Mouse (Mus musculus) thymus, postnatal 25 days (tissue): ENCODE data around the gene Soga1.

ENCODE experiments used
- DNase-seq: peaks from one replicate; pipeline ENCODE4 v3.0.0; 2022

The Soga1 gene

GRCm38 (mm10) chr2:157078793-157079700 is at the start of gene Soga1:
TSS of gene Soga1 (minus strand) at chr2:157079254.
- peak; percentile 67 for DNase-seq

GRCm38 (mm10) chr2:157128072-157128471 is 49.0 kb upstream of the Soga1 start:
- DNase-seq = no peak

DNA sequence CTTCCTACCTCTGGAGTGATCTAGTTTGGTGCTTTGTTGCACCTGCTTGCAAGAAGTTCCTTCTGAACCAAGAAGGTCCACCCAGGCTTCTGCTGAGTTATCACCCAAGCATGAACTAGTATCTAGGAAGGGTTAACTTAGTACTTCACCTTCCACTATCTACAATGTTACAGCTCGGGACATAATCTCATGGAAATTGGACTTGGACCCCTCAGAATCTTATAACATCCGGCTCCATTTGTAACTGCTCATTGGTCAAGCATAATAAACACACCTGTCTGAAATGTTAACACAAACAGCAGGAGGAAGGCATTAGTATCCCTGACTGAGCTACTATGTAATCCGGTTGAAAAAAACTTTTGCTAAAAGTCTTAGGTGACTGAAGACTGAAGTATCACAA is 48.3 kb upstream of the Soga1 start:
- no peak for DNase-seq

DNA sequence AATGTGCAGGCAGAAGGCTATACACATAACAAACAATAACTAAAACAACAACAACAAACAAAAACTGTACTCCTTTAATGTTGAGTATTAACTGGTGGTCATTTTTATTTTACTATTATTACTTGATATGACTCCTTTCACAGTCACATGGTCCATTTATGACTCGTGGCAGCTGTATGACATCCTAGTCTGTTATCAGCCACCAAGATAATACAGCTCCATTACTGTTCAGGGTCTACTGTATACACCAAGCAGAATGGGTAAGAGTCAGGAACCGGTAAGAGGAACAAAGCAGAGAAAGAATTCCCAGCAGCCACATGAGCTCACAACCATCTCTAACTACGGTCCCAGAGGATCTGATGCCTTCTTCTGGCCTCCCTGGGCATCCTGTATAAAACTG is 46.2 kb upstream of the Soga1 start:
- DNase-seq = no peak

- peak; percentile 52 for DNase-seq
Measured at GRCm38 (mm10) chr2:157121766-157122165, 42.7 kb upstream of the Soga1 start.

DNA sequence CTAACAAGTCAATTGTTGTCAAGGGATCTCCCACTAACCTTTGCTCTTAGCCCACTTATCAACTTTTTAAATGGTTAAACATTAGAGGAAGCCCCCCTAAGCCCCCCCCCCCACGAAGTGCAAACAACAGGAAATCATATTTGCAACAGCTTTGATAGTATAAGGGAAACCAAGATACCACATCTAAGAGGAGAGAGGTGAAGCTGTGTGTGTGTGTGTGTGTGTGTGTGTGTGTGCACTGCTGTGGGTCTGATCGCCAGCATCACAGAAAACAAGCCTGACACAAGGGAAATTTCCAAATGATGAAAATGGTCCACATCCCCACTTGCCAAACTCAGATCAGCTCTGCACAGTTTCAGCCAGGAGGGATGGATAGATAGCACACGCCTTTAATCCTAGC is 40.0 kb upstream of the Soga1 start:
- DNase-seq = peak; percentile 36

- DNase-seq = no peak
Measured at GRCm38 (mm10) chr2:157118556-157118955, 39.5 kb upstream of the Soga1 start.

GRCm38 (mm10) chr2:157116964-157117363 is 37.9 kb upstream of the Soga1 start:
- no peak for DNase-seq

DNA sequence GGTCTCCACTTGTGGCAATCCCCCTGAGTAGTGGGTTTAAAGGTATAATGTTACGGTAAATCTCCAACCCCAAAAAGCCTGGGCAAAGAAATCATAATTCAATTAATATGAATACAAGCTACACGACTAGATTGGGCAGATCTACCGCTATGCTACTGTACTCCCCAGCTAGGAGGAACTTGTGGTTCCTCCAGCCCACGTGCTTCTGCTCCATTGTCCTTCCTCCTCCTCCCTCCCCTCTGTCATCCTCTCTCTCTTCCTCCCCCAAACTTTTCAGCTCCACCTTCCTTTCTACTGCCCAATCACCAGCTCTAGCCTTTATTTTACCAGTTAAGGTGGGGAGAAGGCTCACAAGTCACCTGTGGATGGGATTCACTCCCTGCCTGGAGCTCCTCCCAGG is 29.2 kb upstream of the Soga1 start:
- DNase-seq = no peak

DNA sequence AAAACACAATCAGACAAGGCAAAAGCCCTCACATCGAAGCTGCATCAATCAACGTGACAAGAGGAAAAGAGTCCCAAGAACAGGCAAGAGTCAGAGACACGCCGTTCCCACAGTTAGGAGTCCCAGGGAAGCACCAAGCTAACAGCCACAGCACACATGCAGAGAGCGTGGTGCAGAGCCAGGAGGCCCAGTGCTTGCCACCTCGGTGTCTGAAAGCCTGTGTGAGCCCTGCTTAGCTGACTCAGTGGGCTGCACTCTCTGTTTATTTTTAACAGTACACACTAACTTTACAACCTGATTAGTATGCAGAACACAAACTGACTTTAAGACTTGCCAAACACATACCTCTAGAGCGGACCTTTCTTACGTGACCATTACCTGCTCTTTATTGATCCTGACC is 25.4 kb upstream of the Soga1 start:
- no peak for DNase-seq

GRCm38 (mm10) chr2:157102256-157102655 is 23.2 kb upstream of the Soga1 start:
- DNase-seq = no peak

DNA sequence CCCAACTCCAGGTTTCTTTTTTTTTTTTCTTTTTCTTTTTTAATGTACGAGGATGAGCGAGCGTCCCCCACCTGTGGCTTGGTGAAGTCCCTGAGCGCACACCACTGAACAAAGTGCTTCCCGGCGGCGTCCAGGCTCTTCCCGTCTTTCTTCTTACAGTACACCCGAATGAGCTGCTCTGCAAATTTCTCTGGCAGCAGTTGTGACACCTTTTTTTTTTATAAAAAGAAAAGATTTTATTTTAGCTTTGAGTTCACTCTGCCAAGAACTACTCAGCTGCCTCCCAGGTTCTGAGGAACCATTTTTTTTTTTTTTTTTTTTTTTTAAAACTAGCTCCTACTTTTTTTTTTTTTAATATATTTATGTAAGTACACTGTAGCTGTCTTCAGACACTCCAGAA is 22.6 kb upstream of the Soga1 start:
- DNase-seq = no peak

GRCm38 (mm10) chr2:157100319-157100605 is 21.2 kb upstream of the Soga1 start:
- DNase-seq = no peak

DNA sequence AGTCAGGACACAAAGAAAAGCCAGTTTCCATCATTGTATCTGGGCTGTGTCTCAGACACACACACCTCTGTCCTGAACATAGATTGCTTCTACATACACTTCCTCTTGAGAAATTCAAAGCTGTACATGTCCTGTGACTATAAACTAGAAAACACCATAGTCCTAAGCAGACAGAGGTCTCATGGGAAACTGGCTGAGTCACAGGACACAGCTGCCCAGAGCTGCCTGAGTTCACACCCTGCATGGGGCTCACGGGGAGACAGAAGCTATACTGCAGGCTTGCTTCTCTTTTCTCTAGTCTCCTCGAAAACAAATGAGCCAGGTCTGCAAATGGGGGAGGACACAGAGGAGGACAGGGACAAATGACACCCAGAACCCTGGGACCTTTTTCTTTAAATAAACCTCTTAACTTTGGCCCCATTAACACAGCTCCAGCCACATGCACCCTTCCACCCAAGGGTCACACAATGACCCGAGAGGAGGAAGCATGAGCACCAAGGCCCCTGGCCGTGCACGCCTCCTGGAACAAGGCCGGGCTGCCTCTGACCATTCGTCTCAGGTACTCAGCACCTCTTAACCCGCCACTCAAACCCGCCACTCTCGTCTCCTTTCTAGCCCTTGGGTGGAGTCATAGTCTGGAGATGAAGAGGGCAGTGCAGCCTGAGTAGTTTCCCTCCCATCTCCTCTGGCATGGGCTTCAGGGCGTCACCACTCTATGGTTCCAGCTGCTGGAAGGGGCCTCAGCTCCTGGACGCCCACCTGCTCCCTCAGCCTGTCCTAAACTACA is 20.7 kb upstream of the Soga1 start:
- no peak for DNase-seq

- peak; percentile 54 for DNase-seq
Measured at GRCm38 (mm10) chr2:157095005-157095755, 16.1 kb upstream of the Soga1 start.

DNA sequence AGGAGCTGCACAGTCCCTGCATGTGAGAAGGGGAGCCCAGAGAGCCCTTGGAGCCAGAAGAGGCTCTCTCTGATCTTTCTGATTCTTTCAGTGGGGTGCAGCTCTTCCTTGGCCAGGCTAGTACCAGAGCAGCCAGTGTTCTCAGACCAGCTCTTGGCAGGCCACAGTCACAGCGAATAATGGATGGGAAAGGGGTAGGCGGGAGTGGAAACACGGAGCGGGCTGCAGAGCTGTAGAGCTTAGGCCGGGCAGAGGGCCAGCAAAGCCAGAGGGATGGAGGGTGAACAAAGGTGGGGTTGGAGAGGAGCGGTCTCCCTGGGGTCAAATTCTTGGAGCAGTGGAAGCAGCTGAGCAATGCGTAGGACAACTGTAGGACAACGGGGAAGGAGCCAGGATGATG is 13.0 kb upstream of the Soga1 start:
- no peak for DNase-seq

DNA sequence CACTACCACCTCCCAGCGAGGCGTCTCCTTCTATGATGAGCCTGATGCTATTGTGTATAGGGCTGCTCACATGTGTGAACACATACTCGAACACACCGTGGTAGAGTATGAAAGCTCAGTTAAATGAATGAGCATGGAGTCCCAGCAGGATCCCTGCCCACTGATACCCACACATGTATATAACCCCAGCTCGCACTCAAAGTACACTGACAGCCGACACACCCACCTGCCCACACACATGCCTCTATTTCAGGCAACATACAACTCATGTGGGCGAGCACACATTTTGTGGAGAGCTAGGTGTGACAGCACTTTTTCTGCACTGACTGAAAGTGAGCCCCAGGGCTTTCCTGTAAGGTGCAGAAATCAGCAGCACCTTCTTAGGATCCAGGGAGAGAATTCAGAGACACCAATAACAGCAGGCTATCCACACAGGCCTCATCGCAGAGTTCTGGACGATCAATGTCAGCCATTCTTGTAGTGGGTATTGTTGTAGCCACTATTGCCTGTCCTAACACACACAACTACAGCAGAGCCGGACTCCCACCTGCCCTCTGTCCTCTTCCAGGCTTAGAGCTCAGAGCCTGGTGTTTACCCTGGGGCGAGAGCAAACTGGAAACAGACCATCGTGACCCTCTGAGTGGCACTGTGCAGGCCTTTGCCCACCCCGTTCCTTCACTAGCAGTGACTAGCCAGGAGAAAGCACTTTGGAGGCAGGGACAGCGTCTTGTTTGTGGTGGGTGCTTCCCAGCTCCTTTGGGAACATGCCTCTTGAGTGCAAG is 8.7 kb upstream of the Soga1 start:
- DNase-seq = no peak

DNA sequence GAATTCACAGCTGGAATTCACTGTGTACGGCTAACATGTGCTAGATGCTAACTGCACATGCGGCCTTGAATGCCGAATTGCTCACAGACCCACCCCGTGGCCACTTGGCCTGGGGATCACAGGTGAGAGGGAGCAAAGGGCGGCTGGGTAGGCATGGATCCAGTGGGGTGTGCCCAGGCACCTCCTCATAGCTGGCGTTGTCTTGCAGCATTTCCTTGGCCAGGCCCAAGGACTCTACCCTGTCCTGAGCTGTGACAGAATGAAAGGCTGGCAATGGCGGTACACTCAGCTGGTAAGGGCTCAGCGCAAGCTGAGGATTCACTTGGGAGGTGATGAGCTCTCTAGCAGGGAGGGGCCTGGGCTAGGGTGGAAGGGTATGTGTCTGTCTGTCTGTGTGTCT is 7.7 kb upstream of the Soga1 start, which contains the start of gene Tldc2:
Gene Tldc2, plus strand, starts transcription at position 260 of the 400 bp plus-strand sequence.
- no peak for DNase-seq

DNA sequence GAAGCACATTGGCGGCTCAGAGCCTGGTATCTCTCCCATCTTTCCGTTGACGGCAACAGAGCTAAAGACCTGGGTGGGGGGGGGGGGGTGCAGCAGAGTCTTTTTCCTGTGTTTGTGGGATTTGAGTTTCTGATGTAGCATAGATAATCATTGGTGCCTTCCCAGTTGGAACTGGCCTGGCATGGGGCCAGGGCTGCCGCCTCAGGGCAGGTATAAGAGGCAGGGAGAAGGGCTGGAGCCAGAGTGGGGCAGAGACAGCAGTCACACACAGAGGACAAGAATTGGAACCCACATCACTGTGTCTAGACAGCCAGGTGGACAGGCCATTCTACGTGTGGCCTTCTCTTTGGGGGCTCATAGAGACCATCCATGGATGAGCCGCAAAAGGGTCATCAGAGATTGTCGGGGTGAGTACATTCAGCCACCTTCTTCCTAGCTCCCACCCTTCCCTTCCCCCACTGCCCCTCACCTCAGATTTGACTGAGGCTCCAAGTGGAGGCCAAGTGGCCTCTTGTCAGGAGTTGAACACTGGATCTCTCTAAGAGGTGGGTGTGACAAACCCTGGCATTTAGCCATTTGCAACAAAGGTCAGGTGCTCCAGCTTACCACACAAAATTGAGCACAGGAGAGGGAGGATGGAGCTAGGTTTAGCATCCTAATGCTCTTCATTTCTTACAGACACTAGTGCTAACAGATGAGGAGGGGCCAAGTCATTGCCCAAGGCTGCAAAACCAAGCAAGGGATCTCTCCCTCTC is 6.0 kb upstream of the Soga1 start:
- DNase-seq = no peak

DNA sequence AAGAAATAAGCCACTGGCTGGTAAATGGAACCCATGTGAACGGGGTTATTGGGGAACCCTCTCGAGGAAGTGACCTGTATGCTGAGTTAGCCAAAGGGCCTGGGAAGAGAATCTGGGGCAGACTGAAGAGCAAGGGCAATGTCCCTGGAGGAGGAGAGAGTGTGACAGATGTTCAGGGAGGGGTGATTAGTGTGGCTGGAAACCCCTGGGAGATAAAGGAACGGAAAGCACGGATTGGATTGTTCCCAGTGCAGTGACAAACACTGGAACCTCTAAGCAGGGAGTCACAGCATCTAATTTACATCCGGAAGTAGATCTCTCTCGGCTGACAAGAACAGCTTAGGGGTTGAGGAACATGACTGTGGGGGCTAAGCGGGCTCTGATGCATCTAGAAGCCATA is 2.9 kb upstream of the Soga1 start:
- DNase-seq = no peak

GRCm38 (mm10) chr2:157081331-157081730 is 2.3 kb upstream of the Soga1 start:
- no peak for DNase-seq

GRCm38 (mm10) chr2:157079701-157080180 is 687 bp upstream of the Soga1 start:
- DNase-seq = no peak
